Comparison of ENCODE assay signal across 22 mouse cellular contexts in the genomic region with DNA sequence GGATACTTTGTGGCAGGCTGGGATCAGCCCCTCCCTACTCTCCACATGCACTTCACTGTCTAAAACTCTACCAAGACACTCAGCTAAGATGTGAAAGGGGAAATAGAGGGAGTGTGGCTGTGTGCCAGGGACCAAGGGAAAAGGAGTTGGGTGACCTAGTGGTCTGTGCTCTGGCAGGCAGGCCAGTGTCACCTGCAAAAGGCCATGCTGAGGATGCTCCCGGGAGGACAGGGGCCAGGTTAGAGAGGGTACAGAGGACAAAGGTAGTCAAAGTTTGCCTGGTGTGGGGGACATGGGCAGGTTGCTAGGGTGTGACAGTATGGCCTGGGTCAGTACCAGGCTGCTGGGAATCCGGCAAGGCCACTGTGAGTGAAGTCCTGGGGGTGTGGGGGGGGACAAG. TPM values are rescaled to one million over a fixed set of nuclear protein-coding genes. Genes with fewer than 3 reads are reported as not detected.
DNase-seq lines count a peak whose midpoint lies in the region.
"Had no signal": no experiment of that assay in that cellular context is flagged by ENCODE, and none has a peak within 500 bp of the region (broad histone marks: within the 10 kb centered on the region; RNA-seq: fewer than 3 reads in every experiment).

No protein-coding gene starts in this region.

- peaks cover 18% of the 10 kb centered on the region for H3K4me1 ChIP-seq in heart, embryonic 10.5 days

- peak; percentile 30 for DNase-seq in adrenal gland, adult 2 months
- no peak for DNase-seq in adrenal gland, adult 18-20 months (ENCODE audit: low spot score in 2 of 2)
- DNase-seq in heart, embryonic 10.5 days (ENCODE audit: low spot score) = no peak
- no peak for DNase-seq in heart, adult 9 months (ENCODE audit: low spot score in 2 of 2)
- peak; percentile 51 for DNase-seq in testis, postnatal 10 days (ENCODE audit: low spot score)
- DNase-seq in testis, postnatal 14 days (ENCODE audit: low spot score) = no peak
- DNase-seq in frontal cortex, adult 2 months (ENCODE audit: extremely low spot score in 1 of 2, low spot score in 1 of 2) = no peak
- DNase-seq: adrenal gland, postnatal 25 days; cerebellum, adult 9-10 months; gastrocnemius, postnatal 14 days; kidney, adult 9 months; kidney, postnatal 25 days; liver; lung, adult 2 months; lung, postnatal 14 days had no signal

- no peaks in the 10 kb centered on the region for H3K27me3 ChIP-seq in heart, embryonic 10.5 days (ENCODE audit: insufficient read depth, poor library complexity, severe bottlenecking)
- H3K27me3 ChIP-seq: CH12.LX; heart, embryonic 15.5 days; midbrain, embryonic 12.5 days; Patski had no signal

- H3K27ac ChIP-seq in heart, embryonic 10.5 days = peak overlapping the region; percentile 62
- H3K27ac ChIP-seq: liver, embryonic 14.5 days; midbrain, embryonic 12.5 days had no signal

- WGBS in heart, embryonic 10.5 days = 80% methylated on average over 2 of the region's 2 CpGs

- no peak overlapping the region for H3K4me3 ChIP-seq in heart, embryonic 10.5 days
- H3K4me3 ChIP-seq: erythroblast, embryonic 14.5 days; heart, embryonic 15.5 days; megakaryocyte, embryonic 14.5 days; midbrain, embryonic 12.5 days had no signal

- H3K9me3 ChIP-seq in heart, embryonic 10.5 days = no peaks in the 10 kb centered on the region
- H3K9me3 ChIP-seq: heart, embryonic 15.5 days; megakaryocyte, embryonic 14.5 days; midbrain, embryonic 12.5 days had no signal

- H3K36me3 ChIP-seq in heart, embryonic 10.5 days = no peaks in the 10 kb centered on the region
- H3K36me3 ChIP-seq: heart, embryonic 15.5 days; midbrain, embryonic 12.5 days had no signal

RNA-seq across cellular contexts. Expression of gene Itgb5, which starts 29.3 kb away (rescaled TPM):
- 100 to 1,000 TPM; 187 to 222 TPM for total RNA-seq in adrenal gland, adult 2 months (2021)
- 214 and 223 TPM in 2 replicates for polyA plus RNA-seq in adrenal gland, adult 2 months (2012; rRNA removed)
- total RNA-seq in adrenal gland, adult 18-20 months (2021) = 100 to 1,000 TPM; 146 to 187 TPM
- polyA plus RNA-seq in heart, embryonic 10.5 days (2016; fragmentation: Nextera tagmentation; extraction: Ambion mirVana) = 35.0 and 37.3 TPM in 2 replicates
- 36.6 and 42.4 TPM in 2 replicates for polyA plus RNA-seq in frontal cortex, adult 2 months (2012; rRNA removed)

Comparison
In these comparisons a context has a peak if more than half of its experiments do, and no peak if none do; other contexts are left out.
1. DNase-seq: peak in adrenal gland, adult 2 months (single experiment) and testis, postnatal 10 days (single experiment); none in adrenal gland, adult 18-20 months (0 of 2), heart, embryonic 10.5 days (single experiment), heart, adult 9 months (0 of 2), testis, postnatal 14 days (single experiment) and frontal cortex, adult 2 months (0 of 2).